Mouse (Mus musculus) heart, adult 2 months (tissue): ENCODE measurements around the gene Me1. TPM values are rescaled to one million over a fixed set of nuclear protein-coding genes. Genes with fewer than 3 reads are reported as not detected.

Source experiments
- DNase-seq, 2 experiments: peaks; one replicate each; pipeline ENCODE4 v3.0.0; 2021
- H3K27ac ChIP-seq: fragments of 200-600 bp; 2 replicates; pipeline ENCODE4 v1.8.1; 2022
- H3K27me3 ChIP-seq: fragments of 200-500 bp; 2 replicates; pipeline ENCODE4 v1.6.1; 2012; ENCODE audit warnings: mild to moderate bottlenecking, low read length, inconsistent platforms, mixed read lengths; ENCODE audit not compliant: control insufficient read depth, insufficient read depth
- H3K36me3 ChIP-seq: fragments of 200-500 bp; 2 replicates; pipeline ENCODE4 v1.6.1; 2012; ENCODE audit warnings: low read length, inconsistent platforms; ENCODE audit not compliant: control insufficient read depth, insufficient read depth
- H3K4me1 ChIP-seq: fragments of 200-500 bp; 2 replicates; pipeline ENCODE4 v1.6.1; 2011; ENCODE audit warnings: low read length; ENCODE audit not compliant: control insufficient read depth, insufficient read depth
- H3K4me3 ChIP-seq: fragments of 200-600 bp; 2 replicates; pipeline ENCODE4 v1.8.1; 2022
- H3K79me2 ChIP-seq: fragments of 200-500 bp; replicated peaks from 2 replicates; pipeline ENCODE4 v1.6.1; 2012; ENCODE audit warnings: mild to moderate bottlenecking, inconsistent platforms, low read length, moderate library complexity, mixed read lengths; ENCODE audit not compliant: control insufficient read depth, insufficient read depth
- H3K9ac ChIP-seq: fragments of 200-500 bp; 2 replicates; pipeline ENCODE4 v1.6.1; 2012; ENCODE audit warnings: low read depth, mild to moderate bottlenecking, control low read depth, inconsistent platforms, low read length, mixed read lengths
- CTCF ChIP-seq: fragments of 200-600 bp; IDR thresholded peaks from 2 replicates; pipeline ENCODE4 v1.8.1; 2022; ENCODE audit warnings: antibody characterized with exemption, mild to moderate bottlenecking, moderate library complexity
- EP300 ChIP-seq: fragments of 200-500 bp; IDR thresholded peaks from 2 replicates; pipeline ENCODE4 v1.6.1; 2011; ENCODE audit warnings: low read depth, low read length, control low read depth; ENCODE audit not compliant: insufficient read depth
- POLR2A ChIP-seq: fragments of 200-500 bp; IDR thresholded peaks from 2 replicates; pipeline ENCODE4 v1.6.1; 2011; ENCODE audit warnings: mild to moderate bottlenecking, low read depth, low read length, control low read depth; ENCODE audit not compliant: insufficient read depth
- WGBS: fragments of 180-500 bp; shearing (Covaris S2); methylation state at CpG from one replicate; pipeline ENCODE4 v1.1.7; 2018; 5-methylcytosine and 5-hydroxymethylcytosine counted together
- intact Hi-C: fragments of 180-260 bp; cut with DNase I; formaldehyde crosslinking; loops from one replicate; pipeline ENCODE4 v1.15.1; 2025
- polyA plus RNA-seq: library from polyadenylated mRNA; depleted of rRNA; stranded (reverse); fragments of >200 nt; gene quantifications from 2 replicates; pipeline ENCODE4 v1.2.3, GENCODE M21; 2012
- total RNA-seq, 2 experiments: library from RNA; stranded (reverse); gene quantifications; 2 replicates each; pipeline ENCODE4 v1.2.3; 2021

Gene Me1
- total and polyA plus RNA-seq, 3 experiments, result 67.1 to 110 (median 100.0) TPM

DNA sequence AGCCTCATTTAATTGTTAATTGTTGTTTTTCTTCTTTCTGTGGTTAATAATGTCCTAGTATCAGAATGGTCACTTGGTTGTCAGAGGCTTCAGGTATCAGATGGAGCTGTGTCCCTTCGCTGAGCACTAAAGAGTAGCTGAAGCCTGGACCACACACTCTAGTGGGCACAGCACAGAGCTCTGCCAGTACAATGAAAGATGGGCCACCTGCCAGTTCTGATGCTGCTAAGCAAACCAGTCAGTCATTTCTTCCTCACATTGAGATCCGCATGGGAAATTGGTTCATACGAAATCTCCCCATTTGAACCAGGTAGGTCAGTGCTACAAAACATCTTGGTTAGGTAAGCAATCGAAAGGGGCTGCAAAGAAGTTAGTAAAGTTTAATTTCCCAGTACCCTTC is 141.1 kb downstream of the Me1 start:
- 90% methylated on average over 4 of the region's 4 CpGs for WGBS
- H3K9ac ChIP-seq, result no peak overlapping the region
- H3K4me3 ChIP-seq, result no peak overlapping the region
- no peak overlapping the region for H3K27ac ChIP-seq
- no peak for DNase-seq
- intact Hi-C loops, result no loop called here
- no peak for TF ChIP-seq POLR2A
- TF ChIP-seq CTCF, result no peak
- TF ChIP-seq EP300, result no peak
- H3K27me3 ChIP-seq, result no peaks in the 10 kb centered on the region
- H3K79me2 ChIP-seq, result no peaks in the 10 kb centered on the region
- no peaks in the 10 kb centered on the region for H3K4me1 ChIP-seq
- no peaks in the 10 kb centered on the region; the same call in 1 of the 2 replicates for H3K36me3 ChIP-seq

DNA sequence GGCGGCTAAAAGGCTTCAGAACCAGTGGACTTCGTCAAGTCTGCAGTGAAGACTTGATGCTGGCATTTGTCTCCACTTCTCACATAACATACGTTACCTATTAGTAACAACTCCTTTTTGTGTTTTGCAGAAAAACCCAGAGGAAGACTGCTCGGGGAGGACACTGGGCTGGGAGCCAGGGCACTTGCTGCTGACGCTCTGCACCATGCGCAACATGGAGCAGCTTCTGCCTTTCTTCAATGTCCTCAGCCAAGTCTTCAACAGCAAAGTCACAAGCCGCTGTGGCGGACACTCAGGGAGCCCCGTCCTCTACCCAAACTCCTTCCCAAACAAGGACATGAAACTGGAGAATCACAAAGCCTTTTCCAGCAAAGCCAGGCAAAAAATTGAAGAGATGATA is 141.9 kb downstream of the Me1 start:
- Histone ChIP-seq H3K36me3 (no peaks in the 10 kb centered on the region; the same call in 1 of the 2 replicates), H3K9ac (no peak overlapping the region)
- WGBS, result 79% methylated on average over 9 of the region's 9 CpGs

DNA sequence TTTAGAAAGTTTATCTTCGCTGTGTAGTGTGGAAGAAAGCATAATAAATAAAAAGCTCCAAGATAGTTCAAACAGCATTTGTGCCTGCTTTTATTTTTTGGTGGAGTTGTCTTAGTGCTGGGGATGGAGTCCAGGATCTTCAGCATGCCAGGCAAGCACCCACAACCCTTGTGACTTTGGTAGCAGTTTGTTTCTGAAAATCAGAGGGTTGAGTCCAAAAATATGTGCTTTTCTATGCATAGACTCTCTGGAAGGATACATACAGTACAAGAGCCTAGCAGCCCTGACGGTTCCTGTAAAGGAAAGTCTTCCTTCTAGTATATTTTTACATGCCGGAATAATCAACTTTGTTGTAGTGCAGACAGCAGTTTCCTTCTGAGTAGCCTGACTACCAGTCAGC is 145.0 kb downstream of the Me1 start:
- Histone ChIP-seq H3K27me3 (no peaks in the 10 kb centered on the region), H3K79me2 (no peaks in the 10 kb centered on the region), H3K36me3 (peaks cover 2% of the 10 kb centered on the region; the same call in 1 of the 2 replicates), H3K4me1 (no peaks in the 10 kb centered on the region), H3K9ac (no peak overlapping the region), H3K4me3 (no peak overlapping the region), H3K27ac (no peak overlapping the region)
- intact Hi-C loops, result no loop called here
- DNase-seq, result no peak
- TF ChIP-seq CTCF (no peak), POLR2A (no peak), EP300 (no peak)
- 89% methylated on average over 3 of the region's 3 CpGs for WGBS

More for the DNA sequence above, 141.9 kb downstream of the Me1 start:
- DNase-seq, result no peak
- TF ChIP-seq CTCF (no peak), EP300 (no peak), POLR2A (no peak)
- no peaks in the 10 kb centered on the region for H3K79me2 ChIP-seq
- H3K27ac ChIP-seq, result no peak overlapping the region
- no peak overlapping the region for H3K4me3 ChIP-seq
- H3K27me3 ChIP-seq, result no peaks in the 10 kb centered on the region
- no peaks in the 10 kb centered on the region for H3K4me1 ChIP-seq
- intact Hi-C loops, result no loop called here

DNA sequence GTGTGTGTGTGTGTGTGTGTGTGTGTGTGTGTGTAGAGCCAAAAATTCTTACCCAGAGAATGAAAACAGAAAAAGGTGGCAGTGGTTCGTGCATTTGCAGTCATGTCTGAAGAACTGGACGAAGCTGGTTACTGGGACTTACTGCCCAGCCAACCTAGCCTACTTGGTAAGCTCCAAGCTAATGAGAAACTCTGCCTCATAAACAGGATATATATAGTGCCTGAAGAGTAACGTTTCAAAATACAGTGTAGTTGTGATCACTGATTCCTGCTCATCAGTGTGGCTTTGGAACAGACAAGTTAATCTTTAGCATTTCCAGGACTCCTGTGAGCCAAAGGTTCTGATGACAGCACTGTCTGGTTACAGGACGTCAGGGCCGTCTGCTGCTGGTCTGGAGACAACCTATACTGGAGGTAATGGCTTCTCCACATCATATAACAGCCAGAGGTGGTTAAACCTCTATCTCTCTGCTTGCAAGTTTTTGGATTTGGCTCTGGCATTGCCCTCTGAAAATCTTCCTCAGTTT is 146.1 kb downstream of the Me1 start:
- WGBS, result 75% methylated on average over 5 of the region's 5 CpGs
- intact Hi-C loops, result no loop called here

DNA sequence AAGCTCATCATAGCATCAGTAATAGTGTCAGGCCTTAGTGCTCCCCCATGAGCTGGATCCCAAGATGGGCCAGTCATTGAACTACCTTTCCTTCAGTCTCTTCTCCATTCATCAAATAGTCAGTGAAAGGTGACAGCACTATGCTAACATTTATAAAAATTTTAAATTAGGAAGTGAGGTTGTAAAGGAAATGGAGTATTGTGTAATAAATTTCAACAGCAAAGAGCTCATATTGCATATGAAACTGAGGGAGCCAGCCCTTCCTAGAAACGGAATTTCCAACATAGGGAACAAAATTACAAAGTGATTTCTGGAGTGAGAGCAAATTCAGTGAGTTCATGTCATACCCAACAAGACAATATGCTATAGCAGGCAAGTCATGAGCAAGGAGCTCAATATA is 151.2 kb downstream of the Me1 start:
- WGBS, result 62% methylated on average over 1 of the region's 1 CpGs
- Histone ChIP-seq H3K27ac (no peak overlapping the region), H3K4me1 (no peaks in the 10 kb centered on the region), H3K4me3 (no peak overlapping the region), H3K9ac (no peak overlapping the region), H3K79me2 (no peaks in the 10 kb centered on the region), H3K36me3 (peaks cover 7% of the 10 kb centered on the region), H3K27me3 (no peaks in the 10 kb centered on the region)
- TF ChIP-seq EP300 (no peak), CTCF (no peak), POLR2A (no peak)
- intact Hi-C loops, result no loop called here
- DNase-seq, result no peak

More for the DNA sequence above, 146.1 kb downstream of the Me1 start:
- no peak overlapping the region for H3K27ac ChIP-seq
- H3K79me2 ChIP-seq, result no peaks in the 10 kb centered on the region
- no peak overlapping the region for H3K4me3 ChIP-seq
- no peak overlapping the region for H3K9ac ChIP-seq
- no peaks in the 10 kb centered on the region for H3K4me1 ChIP-seq
- H3K27me3 ChIP-seq, result no peaks in the 10 kb centered on the region
- TF ChIP-seq POLR2A (no peak), EP300 (no peak)
- peaks cover 2% of the 10 kb centered on the region; the same call in 1 of the 2 replicates for H3K36me3 ChIP-seq
- DNase-seq, result no peak

DNA sequence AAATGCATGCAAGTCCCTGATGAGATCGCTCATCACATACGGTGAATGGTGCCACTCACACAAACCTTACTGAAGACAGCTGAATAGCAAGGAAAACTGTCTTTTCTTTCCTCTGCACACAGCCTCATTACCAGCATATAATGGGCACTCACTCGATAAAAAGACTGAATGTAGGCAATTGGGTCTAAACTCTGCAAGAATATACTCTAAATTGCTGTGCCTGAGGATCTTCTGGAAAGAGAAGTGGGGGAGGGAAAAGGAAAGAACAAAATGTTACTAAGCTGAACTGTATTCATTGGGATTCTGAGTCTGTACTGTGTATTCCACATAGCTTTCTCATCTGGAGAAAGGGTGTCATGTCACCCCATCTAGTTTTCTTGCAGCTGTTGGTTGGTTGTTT is 152.3 kb downstream of the Me1 start:
- intact Hi-C loops, result no loop called here
- Histone ChIP-seq H3K9ac (no peak overlapping the region), H3K27me3 (no peaks in the 10 kb centered on the region), H3K27ac (no peak overlapping the region), H3K4me3 (no peak overlapping the region), H3K36me3 (peaks cover 7% of the 10 kb centered on the region), H3K4me1 (no peaks in the 10 kb centered on the region), H3K79me2 (no peaks in the 10 kb centered on the region)
- TF ChIP-seq POLR2A (no peak), CTCF (no peak), EP300 (no peak)
- no peak for DNase-seq
- 97% methylated on average over 3 of the region's 3 CpGs for WGBS
